Mouse (Mus musculus) CH12.LX (cell line): ENCODE results near the gene Crtc1. TPM values are rescaled to one million over a fixed set of nuclear protein-coding genes. Genes with fewer than 3 reads are reported as not detected.

ENCODE experiments used
- DNase-seq: peaks from one replicate; pipeline ENCODE4 v3.0.0-alpha.2; 2013; ENCODE audit errors: extremely low read depth
- H3K27ac ChIP-seq: 2 replicates; pipeline ENCODE4 v1.5.1; 2012; ENCODE audit warnings: low read depth, mild to moderate bottlenecking, control low read depth, moderate library complexity; ENCODE audit not compliant: insufficient read depth
- H3K27me3 ChIP-seq: replicated peaks from 2 replicates; pipeline ENCODE3; 2012; ENCODE audit warnings: inconsistent platforms
- H3K36me3 ChIP-seq, 2 experiments: replicated peaks in 1 of 2; 2 replicates each; pipeline versions ENCODE3 to v1.6.1; 2012; ENCODE audit warnings: inconsistent platforms in 1 of 2, low read length in 1 of 2, mild to moderate bottlenecking in 1 of 2, mixed read lengths in 1 of 2, moderate library complexity in 1 of 2; ENCODE audit not compliant: control insufficient read depth in 1 of 2, insufficient read depth in 1 of 2
- H3K4me1 ChIP-seq, 2 experiments: 2 replicates each; pipeline ENCODE4 v1.6.1; 2012; ENCODE audit warnings: inconsistent platforms in 1 of 2, moderate library complexity in 1 of 2; ENCODE audit not compliant: insufficient read depth in 2 of 2, control insufficient read depth in 1 of 2
- H3K4me2 ChIP-seq: 2 replicates; pipeline ENCODE4 v1.6.1; 2012; ENCODE audit warnings: low read depth, mild to moderate bottlenecking, control low read depth; ENCODE audit not compliant: poor library complexity, insufficient read depth, severe bottlenecking
- H3K4me3 ChIP-seq, 3 experiments: fragments of 150-350 bp in 1 of 3; sonication (generic) in 1 of 3; replicated peaks in 1 of 3; 2 replicates each; pipeline versions ENCODE3 to v1.5.1; 2011 to 2012; ENCODE audit warnings: low read depth in 2 of 3, low read length in 2 of 3, mild to moderate bottlenecking in 2 of 3, moderate library complexity in 2 of 3, control low read depth in 1 of 3, improper control_type of control experiment in 1 of 3, inconsistent platforms in 1 of 3, mixed read lengths in 1 of 3; ENCODE audit not compliant: poor library complexity in 1 of 3
- H3K79me2 ChIP-seq: replicated peaks from 2 replicates; pipeline ENCODE4 v1.6.1; 2012; ENCODE audit warnings: mild to moderate bottlenecking, moderate library complexity; ENCODE audit not compliant: control insufficient read depth, poor library complexity, insufficient read depth, severe bottlenecking; ENCODE audit errors: extremely low read depth
- H3K9ac ChIP-seq: 2 replicates; pipeline ENCODE4 v1.6.1; 2012; ENCODE audit warnings: low read depth, mild to moderate bottlenecking, control low read depth, moderate library complexity; ENCODE audit not compliant: insufficient read depth
- H3K9me3 ChIP-seq: replicated peaks from 2 replicates; pipeline ENCODE3; 2012; ENCODE audit warnings: low read length, inconsistent platforms, mixed read lengths
- CHD1 ChIP-seq: IDR thresholded peaks from 2 replicates; pipeline ENCODE4 v1.6.1; 2012; ENCODE audit warnings: low read depth, low read length, improper control_type of control experiment, inconsistent platforms
- CHD2 ChIP-seq: IDR thresholded peaks from 2 replicates; pipeline ENCODE4 v1.6.1; 2011; ENCODE audit warnings: low read length, improper control_type of control experiment
- CTCF ChIP-seq, 2 experiments: IDR thresholded peaks in 1 of 2; conservative IDR thresholded peaks in 1 of 2; 2 replicates each; pipeline ENCODE4 v1.5.1; 2011 to 2012; ENCODE audit warnings: low read depth in 2 of 2, low read length in 2 of 2, improper control_type of control experiment in 1 of 2, inconsistent platforms in 1 of 2, mild to moderate bottlenecking in 1 of 2, moderate library complexity in 1 of 2
- E2F4 ChIP-seq: IDR thresholded peaks from 2 replicates; pipeline ENCODE4 v1.6.1; 2011; ENCODE audit warnings: low read depth, low read length, improper control_type of control experiment; ENCODE audit not compliant: insufficient replicate concordance
- ELF1 ChIP-seq: IDR thresholded peaks from 2 replicates; pipeline ENCODE4 v1.6.1; 2014; ENCODE audit warnings: low read depth, mild to moderate bottlenecking, inconsistent platforms, low read length, improper control_type of control experiment
- EP300 ChIP-seq: IDR thresholded peaks from 2 replicates; pipeline ENCODE4 v1.6.1; 2011; ENCODE audit warnings: low read length, improper control_type of control experiment
- ETS1 ChIP-seq: conservative IDR thresholded peaks from 2 replicates; pipeline ENCODE4 v1.6.1; 2012; ENCODE audit warnings: low read depth, mild to moderate bottlenecking, inconsistent platforms, low read length, improper control_type of control experiment, moderate library complexity
- GABPA ChIP-seq: IDR thresholded peaks from 2 replicates; pipeline ENCODE4 v1.6.1; 2012; ENCODE audit warnings: low read depth, low read length, improper control_type of control experiment, inconsistent platforms; ENCODE audit not compliant: insufficient replicate concordance
- HCFC1 ChIP-seq: IDR thresholded peaks from 2 replicates; pipeline ENCODE4 v1.6.1; 2012; ENCODE audit warnings: low read depth, mild to moderate bottlenecking, inconsistent platforms, low read length, improper control_type of control experiment
- IRF4 ChIP-seq: IDR thresholded peaks from 2 replicates; pipeline ENCODE4 v1.6.1; 2014; ENCODE audit warnings: low read depth, mild to moderate bottlenecking, inconsistent platforms, low read length, improper control_type of control experiment
- JUND ChIP-seq: conservative IDR thresholded peaks from 2 replicates; pipeline ENCODE4 v1.6.1; 2011; ENCODE audit warnings: low read depth, low read length, improper control_type of control experiment
- MAFK ChIP-seq: IDR thresholded peaks from 2 replicates; pipeline ENCODE4 v1.6.1; 2011; ENCODE audit warnings: low read length, improper control_type of control experiment; ENCODE audit not compliant: insufficient replicate concordance
- MAZ ChIP-seq: IDR thresholded peaks from 2 replicates; pipeline ENCODE4 v1.6.1; 2012; ENCODE audit warnings: low read depth, mild to moderate bottlenecking, inconsistent platforms, low read length, improper control_type of control experiment, moderate library complexity
- MXI1 ChIP-seq: IDR thresholded peaks from 2 replicates; pipeline ENCODE4 v1.6.1; 2011; ENCODE audit warnings: mild to moderate bottlenecking, low read depth, low read length, improper control_type of control experiment
- MYC ChIP-seq: IDR thresholded peaks from 2 replicates; pipeline ENCODE4 v1.6.1; 2011; ENCODE audit warnings: low read depth, mild to moderate bottlenecking, improper control_type of control experiment, low read length
- NELFE ChIP-seq: IDR thresholded peaks from 2 replicates; pipeline ENCODE4 v1.6.1; 2011; ENCODE audit warnings: low read depth, low read length, improper control_type of control experiment
- NRF1 ChIP-seq: IDR thresholded peaks from 2 replicates; pipeline ENCODE4 v1.6.1; 2014; ENCODE audit warnings: low read depth, mild to moderate bottlenecking, inconsistent platforms, low read length, improper control_type of control experiment, moderate library complexity
- PAX5 ChIP-seq: IDR thresholded peaks from 2 replicates; pipeline ENCODE4 v1.6.1; 2012; ENCODE audit warnings: low read length, inconsistent platforms, mixed read lengths
- RAD21 ChIP-seq: IDR thresholded peaks from 2 replicates; pipeline ENCODE4 v1.6.1; 2011; ENCODE audit warnings: low read depth, mild to moderate bottlenecking, low read length, improper control_type of control experiment, moderate library complexity
- TBP ChIP-seq: conservative IDR thresholded peaks from 2 replicates; pipeline ENCODE4 v1.6.1; 2011; ENCODE audit warnings: low read depth, low read length, improper control_type of control experiment
- ZC3H11A ChIP-seq: IDR thresholded peaks from 2 replicates; pipeline ENCODE4 v1.6.1; 2012; ENCODE audit warnings: low read depth, mild to moderate bottlenecking, inconsistent platforms, low read length, improper control_type of control experiment
- ZKSCAN1 ChIP-seq: IDR thresholded peaks from 2 replicates; pipeline ENCODE4 v1.6.1; 2012; ENCODE audit warnings: low read depth, inconsistent platforms, low read length, improper control_type of control experiment, borderline replicate concordance
- ZMIZ1 ChIP-seq: IDR thresholded peaks from 2 replicates; pipeline ENCODE4 v1.6.1; 2012; ENCODE audit warnings: low read depth, mild to moderate bottlenecking, inconsistent platforms, low read length, improper control_type of control experiment
- ZNF384 ChIP-seq: IDR thresholded peaks from 2 replicates; pipeline ENCODE4 v1.6.1; 2012; ENCODE audit warnings: low read depth, low read length, improper control_type of control experiment, inconsistent platforms
- dilution Hi-C: fragments of 300-500 bp; cut with MboI; formaldehyde crosslinking; loops from 2 replicates; pipeline ENCODE4 v1.14.3; 2020; ENCODE audit warnings: low sequenced_read_pairs; ENCODE audit not compliant: extremely low pct_unique_long_range_greater_than_20kb, extremely low pct_ligation_motif_present
- in situ Hi-C: fragments of 300-500 bp; cut with MboI; formaldehyde crosslinking; loops from 3 replicates; pipeline ENCODE4 v1.14.3; 2019; ENCODE audit warnings: low sequenced_read_pairs, low pct_ligation_motif_present, low pct_unique_long_range_greater_than_20kb, mixed read lengths
- polyA plus RNA-seq: library from polyadenylated mRNA; unstranded; fragments of >175 nt; gene quantifications from 2 replicates; pipeline ENCODE4 v1.2.1, GENCODE M21; 2012; ENCODE audit warnings: low read depth; ENCODE audit not compliant: insufficient read length
- total RNA-seq, 2 experiments: library from RNA; depleted of rRNA; stranded (reverse); fragments of 300-350 nt in 1 of 2; fragments of >200 nt in 1 of 2; gene quantifications; 2 replicates each; pipeline ENCODE4 v1.2.3; 2012 to 2014

The Crtc1 gene
- total and polyA plus RNA-seq, 3 experiments: 2.0 to 8.6 (median 2.2) TPM

DNA sequence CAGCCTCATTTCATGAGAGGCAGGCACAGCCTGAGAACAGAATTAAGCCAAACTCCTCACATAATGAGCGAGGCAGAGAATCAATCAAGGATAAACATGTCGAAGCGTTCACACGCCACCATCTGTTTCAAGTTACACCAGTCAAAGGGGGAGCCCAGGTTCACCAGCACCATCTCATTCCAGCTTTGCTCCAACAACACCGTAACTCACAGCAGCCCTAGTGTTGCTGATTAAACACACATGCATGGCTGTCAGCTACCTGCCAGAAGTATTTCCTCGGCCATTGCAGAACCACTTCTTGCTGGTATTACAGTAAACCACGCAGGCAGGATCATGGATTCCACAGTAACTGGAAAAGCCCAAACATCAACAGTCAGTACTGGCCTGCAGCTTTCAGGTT, 96.3 kb downstream of the Crtc1 start:
- no peak overlapping the region for H3K4me2 ChIP-seq
- no peaks in the 10 kb centered on the region for H3K27me3 ChIP-seq
- dilution Hi-C loops (no loop called here), in situ Hi-C loops (no loop called here)
- no peak overlapping the region for H3K9ac ChIP-seq
- H3K27ac ChIP-seq: no peak overlapping the region
- H3K36me3 ChIP-seq: peaks cover 72 to 95% of the 10 kb centered on the region in 2 experiments
- no peak overlapping the region for H3K4me3 ChIP-seq
- DNase-seq: no peak
- H3K79me2 ChIP-seq: peaks cover 44% of the 10 kb centered on the region
- TF ChIP-seq IRF4: no peak
- TF ChIP-seq TBP: no peak
- no peak for TF ChIP-seq PAX5
- TF ChIP-seq HCFC1: no peak
- TF ChIP-seq CHD2: no peak
- no peak for TF ChIP-seq E2F4
- TF ChIP-seq EP300: no peak
- TF ChIP-seq CTCF (conservative IDR thresholded peaks at IDR 0.05 in 1 of 2, IDR thresholded peaks at IDR 0.05 in 1 of 2; ENCODE audit: low read depth in 2 of 2, low read length in 2 of 2): no peak
- no peak for TF ChIP-seq ETS1
- no peak for TF ChIP-seq MAFK
- no peak for TF ChIP-seq JUND
- TF ChIP-seq ZC3H11A: no peak
- TF ChIP-seq ELF1: no peak
- no peak for TF ChIP-seq MAZ
- no peak for TF ChIP-seq ZKSCAN1
- peaks cover 8 to 23% of the 10 kb centered on the region in 2 experiments for H3K4me1 ChIP-seq
- no peaks in the 10 kb centered on the region for H3K9me3 ChIP-seq

DNA sequence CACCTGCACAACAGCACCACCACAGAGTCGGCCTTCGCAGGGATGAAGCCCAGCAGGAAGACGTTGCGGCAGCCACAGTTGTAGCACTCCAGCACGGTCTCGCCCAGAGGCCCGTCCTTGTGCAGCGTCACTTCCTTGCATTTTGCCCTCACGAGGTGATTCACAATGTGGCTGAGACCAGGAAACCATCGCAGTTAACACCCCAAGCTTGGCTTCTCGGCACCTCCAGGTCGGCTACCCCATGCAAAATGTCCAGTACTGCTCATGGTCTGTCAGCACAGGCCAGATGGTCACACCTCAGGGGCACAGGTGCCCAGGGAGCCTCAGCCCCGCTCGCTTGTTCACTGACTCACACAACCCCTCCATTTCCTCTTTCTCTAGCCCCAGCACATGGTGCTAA, 97.4 kb downstream of the Crtc1 start:
- peaks cover 82 to 97% of the 10 kb centered on the region in 2 experiments for H3K36me3 ChIP-seq
- H3K9ac ChIP-seq: no peak overlapping the region
- no peak overlapping the region for H3K27ac ChIP-seq
- no peak overlapping the region for H3K4me3 ChIP-seq
- no peak overlapping the region for H3K4me2 ChIP-seq
- DNase-seq: no peak
- H3K9me3 ChIP-seq: no peaks in the 10 kb centered on the region
- peaks cover 0 to 12% of the 10 kb centered on the region in 2 experiments; a peak in 2 of 4 replicates for H3K4me1 ChIP-seq
- in situ Hi-C loops: no loop called here
- TF ChIP-seq MXI1 (no peak), E2F4 (no peak), NELFE (no peak), RAD21 (no peak), CHD2 (no peak), ZNF384 (no peak), ETS1 (no peak), PAX5 (no peak), GABPA (no peak), CHD1 (no peak), NRF1 (no peak), MYC (no peak), ZMIZ1 (no peak), ELF1 (no peak), ZC3H11A (no peak)
- peaks cover 33% of the 10 kb centered on the region for H3K79me2 ChIP-seq
- dilution Hi-C loops: no loop called here
- no peaks in the 10 kb centered on the region for H3K27me3 ChIP-seq
